Mouse (Mus musculus): ENCODE data around the gene Tmem59.

Tmem59 gene

GRCm38 (mm10) chr4:107243365-107244333 lies 65.5 kb downstream of the Tmem59 start:
- DNase-seq (ENCODE audit: low spot score) = no peak

GRCm38 (mm10) chr4:107245368-107245767 lies 67.2 kb downstream of the Tmem59 start:
- DNase-seq (ENCODE audit: low spot score) = no peak

- DNase-seq (ENCODE audit: low spot score) = no peak
Observed at GRCm38 (mm10) chr4:107246040-107246439, 67.8 kb downstream of the Tmem59 start.

GRCm38 (mm10) chr4:107247110-107247509 lies 68.9 kb downstream of the Tmem59 start:
- DNase-seq (ENCODE audit: low spot score) = no peak

GRCm38 (mm10) chr4:107248061-107248460 lies 69.9 kb downstream of the Tmem59 start:
- no peak for DNase-seq (ENCODE audit: low spot score)

- no peak for DNase-seq (ENCODE audit: low spot score)
Observed at GRCm38 (mm10) chr4:107249471-107249870, 71.3 kb downstream of the Tmem59 start.

GRCm38 (mm10) chr4:107250494-107250893 lies 72.3 kb downstream of the Tmem59 start:
- DNase-seq (ENCODE audit: low spot score) = peak; percentile 19
